Mouse (Mus musculus) forebrain, postnatal 0 days (tissue): ENCODE measurements around the gene Zar1l. TPM values are rescaled to one million over a fixed set of nuclear protein-coding genes. Genes with fewer than 3 reads are reported as not detected.
"Not testable (repeated sequence)": the region's sequence is repeated elsewhere in the genome, so short reads cannot be mapped to it uniquely, and the experiment has no call there.

Experiments used
- ATAC-seq: fragments of 200-750 bp; cut with Nextera tagmentation; 2 replicates; pipeline ENCODE4 v1.8.0; 2017; ENCODE audit warnings: mild to moderate bottlenecking, moderate library complexity
- DNase-seq: peaks from one replicate; pipeline ENCODE4 v3.0.0-alpha.2; 2015
- H3K27ac ChIP-seq: fragments of 300-500 bp; sonication (generic); 2 replicates; pipeline ENCODE4 v1.5.1; 2014; ENCODE audit warnings: low read depth, mild to moderate bottlenecking, antibody characterized with exemption, low read length, moderate library complexity, mixed read lengths
- H3K27me3 ChIP-seq: fragments of 300-500 bp; sonication (generic); 2 replicates; pipeline ENCODE4 v1.6.1; 2014; ENCODE audit warnings: mild to moderate bottlenecking, low read length, mixed read lengths; ENCODE audit not compliant: insufficient read depth
- H3K36me3 ChIP-seq: fragments of 300-500 bp; sonication (generic); 2 replicates; pipeline ENCODE4 v1.6.1; 2014; ENCODE audit warnings: mild to moderate bottlenecking, moderate library complexity; ENCODE audit not compliant: insufficient read depth
- H3K4me1 ChIP-seq: fragments of 300-500 bp; sonication (generic); 2 replicates; pipeline ENCODE4 v1.6.1; 2014; ENCODE audit warnings: antibody characterized with exemption; ENCODE audit not compliant: insufficient read depth
- H3K4me2 ChIP-seq: fragments of 300-500 bp; sonication (generic); 2 replicates; pipeline ENCODE4 v1.6.1; 2014; ENCODE audit warnings: low read depth, mild to moderate bottlenecking, moderate library complexity
- H3K4me3 ChIP-seq: fragments of 300-500 bp; sonication (generic); 2 replicates; pipeline ENCODE4 v1.5.1; 2014; ENCODE audit warnings: low read depth, low read length, mixed read lengths
- H3K9ac ChIP-seq: fragments of 300-500 bp; sonication (generic); 2 replicates; pipeline ENCODE4 v1.6.1; 2014; ENCODE audit warnings: mild to moderate bottlenecking
- H3K9me3 ChIP-seq: fragments of 300-500 bp; sonication (generic); 2 replicates; pipeline ENCODE4 v1.6.1; 2016; ENCODE audit warnings: low read length
- CTCF ChIP-seq: sonication (generic); IDR thresholded peaks from 2 replicates; pipeline ENCODE4 v1.5.1; 2016; ENCODE audit warnings: antibody characterized with exemption, control low read depth, low read depth
- whole genome bisulfite sequencing: fragments of 180-500 bp; shearing (Covaris S2); extraction: QIAGEN DNeasy Blood & Tissue Kit; methylation state at CpG from one replicate; pipeline ENCODE4 v1.1.7; 2014; 5-methylcytosine and 5-hydroxymethylcytosine counted together
- polyA plus RNA-seq: library from polyadenylated mRNA; unstranded; fragments of >200 nt; fragmentation: Nextera tagmentation; extraction: Ambion mirVana; gene quantifications from 2 replicates; pipeline ENCODE4 v1.2.1, GENCODE M21; 2015
- total RNA-seq: library from RNA; depleted of rRNA; stranded (reverse); fragments of >200 nt; gene quantifications from 2 replicates; pipeline ENCODE4 v1.2.3, GENCODE M21; 2014

The Zar1l gene
- total and polyA plus RNA-seq, 2 experiments from 2014 or later, result 0.43 TPM; not detected in 1

DNA sequence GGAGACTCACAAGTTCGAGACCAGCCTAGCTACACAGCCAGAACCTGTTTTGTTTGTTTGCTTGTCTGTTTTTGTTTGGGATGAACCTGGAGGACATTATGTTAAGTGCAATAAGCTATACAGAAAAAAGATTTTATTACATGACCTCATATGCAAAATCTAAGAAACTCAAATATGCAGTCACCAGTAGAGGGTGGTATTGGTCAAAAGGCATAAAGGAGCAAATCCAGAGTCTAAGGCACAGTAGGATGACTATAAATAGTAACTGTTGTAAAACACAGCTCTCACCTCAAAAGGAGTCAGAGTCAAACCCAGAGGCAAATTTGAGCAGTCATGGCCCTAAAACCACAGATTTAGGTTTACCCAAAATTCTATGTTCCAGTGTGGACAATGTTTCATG, 1.6 kb upstream of the Zar1l start:
- peaks cover 6% of the 10 kb centered on the region; the same call in 1 of the 2 replicates for H3K4me1 ChIP-seq
- H3K9me3 ChIP-seq, result no peaks in the 10 kb centered on the region
- no peak overlapping the region for H3K4me2 ChIP-seq
- H3K27ac ChIP-seq, result no peak overlapping the region
- 0 out of 2 replicates have a peak, but pooled peaks have one; percentile 15 for TF ChIP-seq CTCF
- 89% methylated on average over 1 of the region's 1 CpGs for WGBS
- no peaks in the 10 kb centered on the region for H3K27me3 ChIP-seq
- H3K36me3 ChIP-seq, result no peaks in the 10 kb centered on the region
- ATAC-seq, result no peak
- H3K9ac ChIP-seq, result no peak overlapping the region
- no peak overlapping the region for H3K4me3 ChIP-seq
- DNase-seq, result no peak

DNA sequence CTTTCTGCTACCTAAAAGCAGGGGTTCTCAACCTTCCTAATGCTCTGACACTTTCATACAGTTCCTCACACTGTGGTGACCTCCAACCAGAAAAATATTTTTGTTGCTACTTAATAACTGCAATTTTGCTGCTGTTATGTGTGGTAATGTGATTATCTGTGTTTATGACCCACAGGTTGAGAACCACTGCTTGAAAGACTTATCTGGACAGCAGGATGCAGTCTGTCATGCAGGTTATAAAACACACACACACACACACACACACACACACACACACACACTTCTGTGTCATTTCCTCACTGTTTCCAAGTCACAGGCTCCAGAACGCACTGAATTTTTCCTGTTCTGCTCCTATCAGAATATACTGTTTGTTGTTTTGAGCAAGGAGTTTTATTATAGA, 3.9 kb downstream of the Zar1l start:
- no peak overlapping the region for H3K9ac ChIP-seq
- H3K4me3 ChIP-seq, result no peak overlapping the region
- H3K27ac ChIP-seq, result no peak overlapping the region
- no peak overlapping the region for H3K4me2 ChIP-seq
- no peak for ATAC-seq
- no peaks in the 10 kb centered on the region for H3K27me3 ChIP-seq
- WGBS, result 82% methylated on average over 1 of the region's 1 CpGs
- H3K9me3 ChIP-seq, result no peaks in the 10 kb centered on the region
- TF ChIP-seq CTCF, result no peak
- no peaks in the 10 kb centered on the region for H3K4me1 ChIP-seq
- no peaks in the 10 kb centered on the region for H3K36me3 ChIP-seq
- DNase-seq, result no peak

DNA sequence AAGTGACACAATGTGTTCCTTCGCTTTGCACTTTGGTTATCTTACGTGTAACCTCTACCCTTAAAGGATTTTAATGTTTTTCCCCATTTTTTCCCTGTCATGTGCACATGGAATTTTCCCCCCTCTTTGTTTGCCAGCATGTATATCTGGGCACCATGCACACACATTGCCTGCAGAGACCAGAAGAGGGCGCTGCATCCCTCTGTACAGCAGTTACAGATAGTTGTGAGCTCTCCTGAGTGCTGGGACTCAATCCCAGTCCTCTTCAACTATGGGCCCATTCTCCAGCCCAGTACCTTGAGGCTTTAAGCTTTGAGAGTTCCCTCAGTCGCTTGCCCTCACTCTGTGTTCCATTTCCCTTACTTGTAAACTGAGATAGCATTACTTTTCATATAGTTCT, 4.7 kb downstream of the Zar1l start:
- Histone ChIP-seq H3K4me1 (no peaks in the 10 kb centered on the region), H3K27ac (no peak overlapping the region), H3K4me3 (no peak overlapping the region), H3K4me2 (no peak overlapping the region), H3K36me3 (no peaks in the 10 kb centered on the region), H3K9me3 (no peaks in the 10 kb centered on the region), H3K9ac (no peak overlapping the region), H3K27me3 (no peaks in the 10 kb centered on the region)
- ATAC-seq (no peak), DNase-seq (no peak)
- TF ChIP-seq CTCF, result no peak; the same call in 1 of the 2 replicates
- 81% methylated on average over 4 of the region's 4 CpGs for WGBS

DNA sequence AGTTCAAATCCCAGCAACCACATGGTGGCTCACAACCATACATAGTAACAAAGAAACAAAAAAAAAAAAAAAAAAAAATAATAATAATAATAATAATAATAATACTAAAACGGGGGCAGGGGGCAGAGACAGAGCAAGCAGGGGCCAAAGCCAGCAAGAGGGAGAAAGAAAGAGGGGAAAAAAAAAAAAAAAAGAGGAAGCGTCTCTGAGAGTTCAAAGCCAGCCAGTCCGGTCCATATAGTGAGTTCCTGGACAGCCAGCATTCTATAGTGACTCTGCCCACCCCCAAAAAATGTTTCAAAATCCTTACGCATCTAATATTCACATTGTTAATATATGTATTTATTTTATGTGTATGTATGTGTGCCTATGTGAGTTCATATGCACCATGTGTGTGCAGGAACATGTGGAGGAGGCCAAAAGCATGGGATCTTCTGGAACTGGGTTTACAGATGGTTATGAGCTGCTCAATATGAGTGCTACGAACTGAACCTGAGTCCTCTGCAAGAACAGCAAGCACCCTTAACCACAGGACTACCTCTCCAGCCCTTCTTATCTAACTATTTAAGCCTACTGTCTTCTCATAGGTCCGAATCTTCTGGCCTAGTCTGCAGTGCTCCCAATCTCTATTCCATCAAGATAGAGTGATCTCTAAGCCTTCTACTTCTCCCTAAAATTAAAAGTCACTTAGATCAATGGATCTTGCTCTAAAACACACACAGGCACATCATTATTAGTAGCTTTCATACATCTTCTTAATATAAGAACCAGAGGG, 7.3 kb downstream of the Zar1l start:
- Histone ChIP-seq H3K4me3 (no peak overlapping the region), H3K4me1 (no peaks in the 10 kb centered on the region), H3K27me3 (no peaks in the 10 kb centered on the region), H3K27ac (no peak overlapping the region), H3K9ac (no peak overlapping the region), H3K9me3 (no peaks in the 10 kb centered on the region), H3K4me2 (no peak overlapping the region), H3K36me3 (no peaks in the 10 kb centered on the region)
- ATAC-seq, result no peak
- no peak for DNase-seq
- TF ChIP-seq CTCF, result no peak
- WGBS, result 85% methylated on average over 6 of the region's 6 CpGs

GRCm38 (mm10) chr5:150495792-150496191, 22.2 kb downstream of the Zar1l start:
- Histone ChIP-seq H3K4me3 (no peak overlapping the region), H3K27me3 (no peaks in the 10 kb centered on the region), H3K4me2 (no peak overlapping the region), H3K9ac (no peak overlapping the region), H3K9me3 (no peaks in the 10 kb centered on the region), H3K36me3 (peaks cover 35% of the 10 kb centered on the region), H3K4me1 (no peaks in the 10 kb centered on the region), H3K27ac (no peak overlapping the region)
- DNase-seq (peak; percentile 13), ATAC-seq (no peak)
- 50% methylated on average over 6 of the region's 6 CpGs for WGBS
- peak; percentile 62 for TF ChIP-seq CTCF

- DNase-seq, H3K4me2 ChIP-seq, H3K4me1 ChIP-seq, ATAC-seq, H3K4me3 ChIP-seq, H3K9me3 ChIP-seq, H3K27ac ChIP-seq, H3K27me3 ChIP-seq, H3K9ac ChIP-seq: not testable (repeated sequence)
- 92% methylated on average over 4 of the region's 4 CpGs for WGBS
- peaks cover 42% of the 10 kb centered on the region for H3K36me3 ChIP-seq
Measured at GRCm38 (mm10) chr5:150491573-150492173, 26.3 kb downstream of the Zar1l start.

GRCm38 (mm10) chr5:150490821-150491220, 27.1 kb downstream of the Zar1l start:
- WGBS, result 82% methylated on average over 8 of the region's 8 CpGs
- ATAC-seq (no peak), DNase-seq (no peak)
- Histone ChIP-seq H3K27ac (no peak overlapping the region), H3K4me1 (no peaks in the 10 kb centered on the region), H3K4me2 (no peak overlapping the region), H3K9ac (no peak overlapping the region), H3K9me3 (no peaks in the 10 kb centered on the region), H3K36me3 (peaks cover 35% of the 10 kb centered on the region), H3K27me3 (no peaks in the 10 kb centered on the region), H3K4me3 (no peak overlapping the region)
- TF ChIP-seq CTCF, result no peak
